Mouse (Mus musculus) liver, embryonic 14.5 days (tissue): Measurements from ENCODE around the gene Grk2. TPM values are rescaled to one million over a fixed set of nuclear protein-coding genes. Genes with fewer than 3 reads are reported as not detected.

Experiments used
- ATAC-seq: fragments of 200-750 bp; cut with Nextera tagmentation; 2 replicates; pipeline ENCODE4 v1.8.0; 2017; ENCODE audit warnings: moderate number of reproducible peaks, mild to moderate bottlenecking, moderate library complexity; ENCODE audit not compliant: insufficient read depth
- DNase-seq, 3 experiments: peaks; one replicate each; pipeline ENCODE4 v3.0.0-alpha.2; 2012 to 2013; ENCODE audit warnings: low read depth in 3 of 3, low spot score in 3 of 3
- H3K27ac ChIP-seq: fragments of 300-500 bp; sonication (generic); 2 replicates; pipeline ENCODE4 v1.5.1; 2014; ENCODE audit warnings: moderate library complexity, mild to moderate bottlenecking, control low read depth, inconsistent platforms
- H3K27me3 ChIP-seq: fragments of 300-500 bp; sonication (generic); 2 replicates; pipeline ENCODE4 v1.6.1; 2014; ENCODE audit warnings: mild to moderate bottlenecking, low read length, moderate library complexity; ENCODE audit not compliant: control insufficient read depth, insufficient read depth
- H3K36me3 ChIP-seq: fragments of 300-500 bp; sonication (generic); replicated peaks from 2 replicates; pipeline ENCODE4 v1.6.1; 2014; ENCODE audit warnings: low read depth; ENCODE audit not compliant: control insufficient read depth, insufficient read depth
- H3K4me1 ChIP-seq, 2 experiments: fragments of 200-500 bp in 1 of 2; fragments of 300-500 bp in 1 of 2; sonication (generic) in 1 of 2; replicated peaks; 2 replicates each; pipeline ENCODE4 v1.6.1; 2012 to 2014; ENCODE audit warnings: antibody characterized with exemption in 1 of 2, inconsistent platforms in 1 of 2, low read length in 1 of 2; ENCODE audit not compliant: control insufficient read depth in 2 of 2, insufficient read depth in 2 of 2
- H3K4me2 ChIP-seq: fragments of 300-500 bp; sonication (generic); 2 replicates; pipeline ENCODE4 v1.6.1; 2014; ENCODE audit warnings: low read depth, mild to moderate bottlenecking, control low read depth, moderate library complexity
- H3K4me3 ChIP-seq, 2 experiments: fragments of 200-500 bp in 1 of 2; fragments of 300-500 bp in 1 of 2; sonication (generic) in 1 of 2; 2 replicates each; pipeline ENCODE4 v1.5.1; 2012 to 2014; ENCODE audit warnings: low read depth in 2 of 2, low read length in 2 of 2, mild to moderate bottlenecking in 2 of 2, control low read depth in 1 of 2, inconsistent platforms in 1 of 2, moderate library complexity in 1 of 2; ENCODE audit not compliant: insufficient read depth in 1 of 2
- H3K9ac ChIP-seq: fragments of 300-500 bp; sonication (generic); replicated peaks from 2 replicates; pipeline ENCODE4 v1.6.1; 2014; ENCODE audit warnings: mild to moderate bottlenecking, control low read depth, moderate library complexity
- H3K9me3 ChIP-seq: fragments of 300-500 bp; sonication (generic); 2 replicates; pipeline ENCODE4 v1.6.1; 2016; ENCODE audit warnings: low read length, mixed read lengths; ENCODE audit not compliant: control insufficient read depth
- CTCF ChIP-seq: IDR thresholded peaks from 2 replicates; pipeline ENCODE4 v1.5.1; 2016; ENCODE audit warnings: antibody characterized with exemption, low read depth, control low read depth
- EP300 ChIP-seq: IDR thresholded peaks from 2 replicates; pipeline ENCODE4 v1.6.1; 2016; ENCODE audit warnings: antibody characterized with exemption, low read depth
- WGBS: fragments of 180-500 bp; shearing (Covaris S2); extraction: QIAGEN DNeasy Blood & Tissue Kit; methylation state at CpG from one replicate; pipeline ENCODE4 v1.1.7; 2014; ENCODE audit not compliant: insufficient replicate concordance; 5-methylcytosine and 5-hydroxymethylcytosine counted together
- polyA plus RNA-seq, 2 experiments: library from polyadenylated mRNA; depleted of rRNA in 1 of 2; stranded (reverse) in 1 of 2; unstranded in 1 of 2; fragments of >200 nt; fragmentation: Nextera tagmentation in 1 of 2; extraction: Ambion mirVana in 1 of 2; gene quantifications; 2 replicates each; pipeline versions ENCODE4 v1.2.1 to v1.2.3; 2012 to 2014

Grk2 gene
- polyA plus RNA-seq, 2 experiments: 9.4 to 26.0 TPM

DNA sequence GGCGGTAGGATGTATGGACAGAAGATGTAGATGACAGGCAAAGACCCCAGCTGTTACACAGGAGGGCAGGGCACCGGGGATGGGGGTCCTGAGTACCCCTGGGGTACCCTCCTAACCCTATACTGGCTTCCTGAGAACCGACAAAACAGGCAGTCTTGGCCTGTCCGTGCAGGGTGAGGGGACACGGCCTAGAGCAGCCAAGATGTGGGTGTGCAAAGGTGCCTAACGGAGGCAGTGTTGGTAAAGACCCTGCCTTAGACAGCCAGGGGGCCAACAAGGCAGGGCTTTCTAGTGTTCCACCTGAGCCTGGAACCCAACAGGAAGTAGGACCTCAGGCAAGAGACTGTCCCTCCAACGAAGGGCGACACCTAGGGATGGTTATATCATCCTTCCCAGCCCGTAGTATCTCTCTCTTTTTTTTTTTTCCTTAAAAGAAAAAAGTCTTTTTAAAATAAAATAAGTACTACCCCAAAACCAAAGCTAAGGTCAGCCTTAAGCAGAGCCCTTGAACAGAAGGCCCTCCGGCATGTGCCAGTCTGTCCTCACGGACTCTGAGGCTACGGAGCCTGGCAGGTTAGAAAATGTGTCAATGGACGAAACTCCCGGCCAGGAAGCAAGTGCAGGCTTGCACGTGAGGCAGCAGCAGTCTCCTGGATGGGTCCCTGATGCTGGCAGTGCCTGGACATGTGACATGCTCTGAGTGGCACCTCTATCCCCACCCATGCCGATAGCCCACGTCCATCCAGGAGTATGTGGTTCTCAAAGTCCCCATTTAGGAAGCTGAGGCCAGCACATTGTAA, 7.5 kb downstream of the Grk2 start:
- no peak for ATAC-seq
- Histone ChIP-seq H3K4me1 (peaks cover 2 to 56% of the 10 kb centered on the region in 2 experiments; a peak in 3 of 4 replicates), H3K36me3 (no peaks in the 10 kb centered on the region; the same call in 1 of the 2 replicates), H3K4me3 (no peak overlapping the region), H3K9ac (no peak overlapping the region), H3K9me3 (no peaks in the 10 kb centered on the region), H3K27ac (no peak overlapping the region), H3K4me2 (no peak overlapping the region), H3K27me3 (no peaks in the 10 kb centered on the region)
- 66% methylated on average over 17 of the region's 17 CpGs for WGBS
- TF ChIP-seq EP300 (no peak), CTCF (peak; percentile 6; the same call in 1 of the 2 replicates)
- DNase-seq: no peak

GRCm38 (mm10) chr19:4297851-4298250, 8.2 kb downstream of the Grk2 start:
- no peaks in the 10 kb centered on the region for H3K27me3 ChIP-seq
- no peak for DNase-seq
- no peak for ATAC-seq
- TF ChIP-seq EP300: no peak
- 0 out of 2 replicates have a peak, but pooled peaks have one; percentile 14 for TF ChIP-seq CTCF
- no peak overlapping the region for H3K4me2 ChIP-seq
- no peak overlapping the region for H3K27ac ChIP-seq
- no peak overlapping the region for H3K9ac ChIP-seq
- 57% methylated on average over 5 of the region's 5 CpGs for WGBS
- no peak overlapping the region for H3K4me3 ChIP-seq
- H3K4me1 ChIP-seq: peaks cover 2 to 50% of the 10 kb centered on the region in 2 experiments; a peak in 3 of 4 replicates
- no peaks in the 10 kb centered on the region; the same call in 1 of the 2 replicates for H3K36me3 ChIP-seq
- H3K9me3 ChIP-seq: no peaks in the 10 kb centered on the region

- no peaks in the 10 kb centered on the region for H3K27me3 ChIP-seq
- TF ChIP-seq CTCF (no peak), EP300 (no peak)
- H3K4me1 ChIP-seq: peaks cover 2 to 42% of the 10 kb centered on the region in 2 experiments; a peak in 3 of 4 replicates
- H3K36me3 ChIP-seq: peaks cover 5% of the 10 kb centered on the region
- H3K9ac ChIP-seq: no peak overlapping the region
- ATAC-seq (no peak), DNase-seq (no peak)
- no peak overlapping the region for H3K4me2 ChIP-seq
- no peak overlapping the region for H3K4me3 ChIP-seq
- no peaks in the 10 kb centered on the region for H3K9me3 ChIP-seq
- H3K27ac ChIP-seq: no peak overlapping the region
- 69% methylated on average over 2 of the region's 2 CpGs for WGBS
Observed at GRCm38 (mm10) chr19:4296611-4297010, 9.4 kb downstream of the Grk2 start.

GRCm38 (mm10) chr19:4295391-4295790, 10.6 kb downstream of the Grk2 start:
- H3K4me3 ChIP-seq: no peak overlapping the region
- TF ChIP-seq EP300 (no peak), CTCF (no peak)
- ATAC-seq: no peak
- 64% methylated on average over 4 of the region's 4 CpGs for WGBS
- H3K36me3 ChIP-seq: peaks cover 16% of the 10 kb centered on the region
- H3K9ac ChIP-seq: no peak overlapping the region
- DNase-seq: no peak
- peaks cover 2 to 31% of the 10 kb centered on the region in 2 experiments; a peak in 3 of 4 replicates for H3K4me1 ChIP-seq
- no peak overlapping the region for H3K4me2 ChIP-seq
- H3K9me3 ChIP-seq: no peaks in the 10 kb centered on the region
- no peak overlapping the region for H3K27ac ChIP-seq
- H3K27me3 ChIP-seq: no peaks in the 10 kb centered on the region

GRCm38 (mm10) chr19:4294381-4295097, 11.5 kb downstream of the Grk2 start:
- no peak overlapping the region for H3K27ac ChIP-seq
- no peak overlapping the region for H3K4me3 ChIP-seq
- WGBS: 28% methylated on average over 14 of the region's 14 CpGs
- H3K4me2 ChIP-seq: 0 out of 2 replicates have a peak overlapping the region, but pooled peaks have one; percentile 1
- no peaks in the 10 kb centered on the region for H3K27me3 ChIP-seq
- no peak for DNase-seq
- peaks cover 22% of the 10 kb centered on the region for H3K36me3 ChIP-seq
- H3K9me3 ChIP-seq: no peaks in the 10 kb centered on the region
- no peak for TF ChIP-seq EP300
- TF ChIP-seq CTCF: no peak
- peaks cover 2 to 23% of the 10 kb centered on the region in 2 experiments; a peak in 3 of 4 replicates for H3K4me1 ChIP-seq
- no peak overlapping the region for H3K9ac ChIP-seq
- ATAC-seq: peak; percentile 56; the same call in 1 of the 2 replicates
